Mouse (Mus musculus) R1 (cell line): ENCODE measurements at regions not wholly inside any gene's neighbourhood (a gene's known extent, or its start where the extent isn't known, plus 50 kb on each side); places are given as distances from the start of the nearest gene placed in this dataset.

ENCODE experiments used
- DNase-seq: peaks from one replicate; pipeline ENCODE4 v3.0.0-alpha.2; 2018; ENCODE audit warnings: low read depth, low spot score

- DNase-seq, result no peak
Measured at GRCm38 (mm10) chr3:104343096-104343495, 122.9 kb upstream of the Magi3 start.

- DNase-seq, result no peak
Measured at GRCm38 (mm10) chr3:104342220-104342619, 122.0 kb upstream of the Magi3 start.

DNA sequence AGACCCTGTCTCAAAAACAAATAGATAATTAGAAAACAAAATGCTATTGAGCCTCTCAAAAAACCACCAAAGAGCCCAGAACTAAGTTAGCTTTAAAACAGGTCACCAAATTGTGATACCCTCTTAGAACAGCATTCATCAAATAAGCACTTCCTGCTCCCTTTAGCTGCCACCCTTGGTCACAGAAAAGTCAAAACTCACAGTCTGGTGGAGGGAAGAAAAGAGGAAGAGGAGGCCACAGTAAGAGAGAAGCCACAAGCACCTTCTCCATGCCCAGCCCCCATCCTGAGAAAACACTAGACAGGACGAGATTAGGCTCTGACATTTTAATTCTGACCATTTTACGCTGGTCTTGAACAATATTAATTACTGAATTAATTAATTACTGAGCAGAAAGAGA is 120.2 kb upstream of the Magi3 start:
- DNase-seq, result no peak

DNA sequence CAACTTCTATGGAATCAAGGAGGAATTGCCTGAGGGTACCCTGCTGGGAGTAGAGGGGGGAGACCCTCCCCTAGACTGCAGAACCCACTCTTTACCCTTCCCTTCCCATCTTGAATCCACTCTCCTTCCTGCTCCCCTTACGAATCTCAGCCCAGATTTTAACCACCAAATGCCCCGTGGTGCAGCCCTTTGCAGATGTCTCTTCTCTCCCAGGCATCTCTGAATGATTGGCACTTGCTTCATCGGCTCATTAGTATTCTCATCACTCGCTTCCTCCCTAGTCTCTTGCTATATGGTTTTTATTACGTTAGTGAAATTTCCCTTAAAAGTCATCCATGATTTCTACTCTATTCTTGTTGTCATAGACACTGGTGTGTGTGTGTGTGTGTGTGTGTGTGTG is 116.7 kb upstream of the Magi3 start:
- no peak for DNase-seq

DNA sequence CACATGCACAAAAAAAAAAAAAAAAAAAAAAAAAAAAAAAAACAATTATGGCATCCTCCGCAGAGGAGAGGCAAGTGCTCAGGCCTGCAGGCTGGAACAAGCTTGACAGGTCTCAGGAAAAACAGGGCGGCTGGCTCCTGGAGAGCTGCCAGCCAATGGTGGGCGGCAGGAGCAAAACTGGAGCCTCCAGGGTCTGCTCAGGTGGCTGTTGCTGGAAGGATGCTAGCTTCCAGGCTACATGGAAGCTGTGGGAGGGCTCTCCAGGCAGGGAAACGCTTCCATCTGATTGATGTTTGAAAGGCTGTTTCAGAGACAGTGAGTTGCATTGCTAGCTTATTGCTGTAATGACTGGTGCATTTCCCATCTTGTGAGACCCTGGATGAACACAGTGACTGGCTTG is 116.1 kb upstream of the Magi3 start:
- DNase-seq, result no peak

DNA sequence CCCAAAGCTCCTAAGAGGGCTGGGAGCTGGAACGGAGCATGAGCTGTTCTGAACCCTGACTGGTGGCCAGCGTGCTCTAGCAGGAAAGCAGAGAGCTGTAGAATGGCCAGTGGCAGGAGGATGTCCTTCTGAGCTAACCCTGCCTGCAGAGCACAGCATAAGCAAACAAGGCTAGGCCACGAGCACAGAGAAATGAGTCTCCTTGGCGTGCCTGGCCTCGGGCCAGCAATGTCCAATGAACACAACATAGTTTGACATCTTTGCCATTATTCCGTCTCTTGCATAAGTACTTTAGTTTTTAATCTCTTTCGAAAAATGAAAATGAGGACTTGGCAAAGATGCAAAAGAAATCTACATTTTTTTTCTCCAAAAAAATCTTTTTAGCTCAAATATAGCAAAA is 114.6 kb upstream of the Magi3 start:
- no peak for DNase-seq

GRCm38 (mm10) chr3:104333345-104333744 is 113.2 kb upstream of the Magi3 start:
- DNase-seq, result no peak

- no peak for DNase-seq
Measured at GRCm38 (mm10) chr3:104330646-104331045, 110.5 kb upstream of the Magi3 start.

DNA sequence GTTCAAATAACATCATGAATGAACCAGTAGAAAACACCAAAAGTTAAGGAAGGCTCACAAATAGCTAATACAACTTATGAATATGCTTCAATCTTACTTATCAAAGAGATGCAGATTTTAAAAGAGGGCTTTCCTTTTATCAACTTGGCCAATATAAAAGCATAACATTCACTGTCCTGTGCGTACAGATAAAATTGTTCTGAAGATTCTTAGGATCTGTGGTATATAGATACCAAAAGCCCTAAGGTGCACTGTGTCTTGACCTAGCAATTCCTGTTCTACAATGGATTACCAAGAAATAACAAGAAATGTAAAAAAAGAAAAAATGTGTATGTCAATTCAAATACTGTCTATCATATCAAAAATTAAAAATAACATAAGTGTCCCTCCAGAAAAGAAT is 107.7 kb upstream of the Magi3 start:
- DNase-seq, result no peak

DNA sequence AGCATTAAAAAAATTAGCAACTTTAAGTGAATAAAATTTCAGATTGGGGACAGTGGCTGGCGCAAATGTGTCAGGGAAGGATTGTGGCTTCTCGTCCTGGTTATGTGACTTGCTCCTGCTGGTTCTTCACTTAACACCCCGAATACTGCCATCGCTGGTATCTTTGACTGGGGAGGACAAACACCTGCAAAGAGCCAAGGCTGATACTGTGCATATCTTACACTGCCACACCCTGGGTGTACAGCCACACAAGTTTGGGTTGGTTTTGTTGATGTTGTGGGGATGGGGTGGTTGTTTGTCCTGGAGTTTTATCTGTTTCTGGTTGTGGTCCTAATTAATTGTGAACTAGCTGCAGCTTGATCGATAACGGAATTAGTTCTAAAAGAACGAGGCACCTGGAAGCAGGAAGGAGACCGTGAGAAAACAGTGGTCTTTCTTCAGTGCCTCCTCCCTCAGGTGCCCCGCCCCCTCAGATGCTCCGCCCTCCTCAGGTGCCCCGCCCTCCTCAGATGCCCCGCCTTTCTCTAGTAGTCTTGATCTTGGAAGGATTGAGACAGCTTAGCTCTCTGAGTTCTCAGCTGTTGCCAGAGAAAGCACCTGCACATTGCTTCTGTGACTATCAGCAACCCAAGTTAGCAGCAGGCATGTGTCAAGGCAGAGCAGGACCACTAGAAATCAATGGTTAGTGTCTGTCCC is 107.0 kb upstream of the Magi3 start:
- DNase-seq, result peak; percentile 63

- DNase-seq, result peak; percentile 13
Measured at GRCm38 (mm10) chr3:104322591-104322990, 102.4 kb upstream of the Magi3 start.

DNA sequence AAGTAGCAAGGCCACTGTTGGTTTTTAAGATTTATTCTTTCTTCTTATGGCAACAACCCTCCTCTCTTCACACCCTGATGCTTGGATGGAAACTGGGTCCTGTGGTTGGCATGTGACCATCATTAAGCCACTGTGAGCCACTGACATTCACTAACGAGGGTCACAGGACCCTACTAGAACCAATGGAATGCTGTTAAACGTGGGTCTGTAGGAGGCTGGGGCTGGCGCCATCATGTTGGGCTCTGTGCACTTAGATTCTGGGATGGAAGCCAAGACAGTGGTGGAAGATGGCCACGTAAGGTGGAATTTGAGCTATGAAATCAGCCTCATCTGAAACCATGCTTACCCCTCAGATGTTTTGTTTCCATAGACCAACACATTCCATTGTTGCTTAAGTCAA is 100.2 kb upstream of the Magi3 start:
- no peak for DNase-seq

DNA sequence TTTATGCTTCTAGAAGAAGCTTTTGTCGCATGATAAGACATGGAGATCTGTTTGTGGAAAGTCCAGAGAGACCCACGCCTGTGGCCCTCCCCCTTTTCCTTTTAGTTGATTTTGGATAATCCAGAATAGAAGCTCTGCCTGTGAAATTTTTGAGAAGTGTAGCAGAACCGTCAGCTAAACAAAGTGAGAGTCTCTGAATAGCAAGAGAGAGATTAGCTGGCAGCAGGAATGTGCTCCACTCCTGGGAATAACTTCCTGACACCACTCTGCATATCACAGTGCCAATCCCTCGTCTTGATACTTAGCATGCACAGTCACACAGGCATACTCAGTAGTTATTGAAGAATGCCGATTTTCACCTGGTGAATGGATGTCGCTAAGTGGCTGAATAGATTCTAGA is 99.2 kb upstream of the Magi3 start:
- peak; percentile 11 for DNase-seq

GRCm38 (mm10) chr3:104318911-104319310 is 98.7 kb upstream of the Magi3 start:
- DNase-seq, result no peak

- DNase-seq, result no peak
Measured at GRCm38 (mm10) chr3:104317528-104317927, 97.4 kb upstream of the Magi3 start.

GRCm38 (mm10) chr3:104313063-104313462 is 92.9 kb upstream of the Magi3 start:
- DNase-seq, result no peak

GRCm38 (mm10) chr3:104306961-104307360 is 86.8 kb upstream of the Magi3 start:
- DNase-seq, result no peak

GRCm38 (mm10) chr3:104305904-104306563 is 85.9 kb upstream of the Magi3 start:
- peak; percentile 45 for DNase-seq

DNA sequence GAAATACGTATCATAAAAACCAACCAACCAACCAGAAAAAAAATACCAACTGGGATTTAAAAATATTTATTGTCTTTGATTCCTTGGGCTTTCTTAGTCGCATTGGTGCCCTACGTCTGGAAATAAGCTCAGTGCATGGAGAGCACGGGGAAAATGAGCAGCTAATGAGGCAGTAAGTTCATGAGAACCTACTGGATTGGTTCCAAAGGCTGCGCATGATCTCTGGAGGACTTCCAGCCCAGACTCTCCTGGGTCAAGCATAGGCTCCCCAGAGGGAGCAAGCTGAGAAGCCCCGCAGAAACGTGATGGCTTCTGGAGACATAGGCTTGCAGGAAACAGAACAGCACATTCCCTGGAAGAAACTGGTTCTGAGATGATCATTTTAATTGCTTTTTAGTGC is 83.4 kb upstream of the Magi3 start:
- no peak for DNase-seq

DNA sequence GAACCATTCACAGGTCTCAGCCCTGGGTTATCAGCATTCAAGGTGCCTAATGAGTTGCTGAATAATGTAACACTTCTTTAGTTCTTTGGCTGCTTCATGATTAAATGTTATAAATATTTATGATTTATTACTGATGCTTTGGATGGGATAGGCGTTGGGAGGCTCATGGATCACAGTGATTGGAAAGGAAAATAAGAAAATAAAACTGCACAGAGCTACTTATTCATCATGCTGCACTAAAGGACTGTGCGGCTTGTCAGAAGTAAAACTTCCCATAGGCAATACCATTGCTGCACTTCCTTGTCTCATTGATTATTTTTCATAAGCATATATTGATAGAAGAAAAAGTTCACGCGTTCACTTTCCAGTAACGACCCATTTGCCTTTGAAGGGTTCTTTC is 80.0 kb upstream of the Magi3 start:
- DNase-seq, result no peak

DNA sequence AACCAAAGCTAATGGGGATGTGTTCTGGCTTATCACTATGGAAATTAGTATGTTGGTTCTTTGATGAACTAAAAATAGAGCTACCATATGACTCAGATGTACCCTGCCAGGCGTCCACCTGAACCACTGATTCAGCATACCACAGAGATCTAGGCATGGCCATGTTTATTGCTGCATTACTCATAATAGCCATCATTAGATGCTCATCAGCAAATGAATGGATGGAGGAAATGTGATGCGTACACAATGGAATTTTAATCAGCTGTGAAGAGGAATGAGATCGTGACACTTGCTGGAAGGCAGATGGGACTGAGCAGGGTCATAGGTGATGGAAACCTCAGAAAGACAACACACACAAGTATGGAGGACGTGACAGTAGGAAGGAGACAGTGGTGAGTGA is 78.7 kb upstream of the Magi3 start:
- DNase-seq, result peak; percentile 9

DNA sequence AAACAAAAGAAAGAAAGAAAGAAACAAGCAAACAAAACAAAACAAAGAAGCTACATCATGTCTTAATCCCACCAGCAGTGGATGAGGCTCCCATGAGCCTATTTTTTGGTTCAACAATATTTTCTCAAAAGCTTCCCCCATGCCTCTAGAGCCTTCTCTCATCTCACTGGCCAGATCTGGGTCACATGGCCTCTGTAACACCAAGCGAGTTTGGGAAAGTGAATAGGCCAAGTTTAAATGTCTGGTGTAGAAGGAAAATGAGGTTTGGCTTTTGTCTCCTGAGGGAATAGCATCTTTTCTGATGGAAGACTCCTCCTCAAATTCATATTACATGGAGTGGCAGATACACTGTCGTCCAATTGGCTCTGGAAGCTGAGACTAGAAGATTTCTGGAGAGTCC is 78.2 kb upstream of the Magi3 start:
- DNase-seq, result no peak

GRCm38 (mm10) chr3:104297112-104297511 is 76.9 kb upstream of the Magi3 start:
- no peak for DNase-seq

DNA sequence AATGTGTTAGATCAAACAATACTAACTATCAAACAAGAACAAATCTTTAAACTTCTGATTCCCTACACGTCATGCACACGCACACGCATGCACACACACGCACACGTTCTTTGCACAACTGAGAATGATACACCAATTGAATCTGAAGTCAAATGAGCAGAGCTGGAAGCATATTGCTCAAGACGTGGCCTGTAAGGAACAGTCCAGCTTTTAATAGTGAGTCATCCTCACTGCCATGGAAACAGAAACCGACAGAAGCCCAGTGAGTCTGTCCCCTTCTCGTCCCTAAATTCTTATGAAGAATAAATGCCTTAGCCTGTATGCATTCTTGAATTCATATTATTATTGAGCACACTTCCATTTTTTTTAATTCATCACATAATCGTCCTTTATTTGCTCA is 75.7 kb upstream of the Magi3 start:
- no peak for DNase-seq
